Mouse (Mus musculus) spleen, adult 12 weeks (tissue): Measurements from ENCODE around the gene Tstd1.

Experiments
- DNase-seq: peaks from one replicate; pipeline ENCODE4 v3.0.0; 2022; ENCODE audit warnings: low spot score

Gene Tstd1

DNA sequence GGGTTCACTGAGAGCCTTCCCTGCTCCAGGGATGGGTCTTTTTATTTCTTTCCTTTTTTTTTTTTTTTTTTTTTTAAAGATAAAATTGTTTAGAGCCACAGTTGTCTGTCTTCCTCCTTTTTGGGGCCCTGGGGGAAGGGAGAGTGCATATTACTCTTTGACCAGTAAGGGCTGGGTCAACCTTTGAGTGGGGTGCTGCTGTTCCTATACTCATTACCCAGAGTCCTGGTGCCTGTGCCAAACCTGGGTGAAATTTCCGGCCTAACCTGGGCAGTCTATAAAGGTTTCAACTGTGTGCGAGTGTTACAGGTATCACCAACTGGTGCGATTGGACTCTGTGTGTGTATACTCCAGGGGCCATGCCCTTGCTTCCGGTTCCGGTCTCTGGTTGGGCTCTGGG lies at the start of gene Tstd1:
TSS of gene Tstd1 (plus strand) at position 213 of the 400 bp plus-strand sequence.
- no peak for DNase-seq

DNA sequence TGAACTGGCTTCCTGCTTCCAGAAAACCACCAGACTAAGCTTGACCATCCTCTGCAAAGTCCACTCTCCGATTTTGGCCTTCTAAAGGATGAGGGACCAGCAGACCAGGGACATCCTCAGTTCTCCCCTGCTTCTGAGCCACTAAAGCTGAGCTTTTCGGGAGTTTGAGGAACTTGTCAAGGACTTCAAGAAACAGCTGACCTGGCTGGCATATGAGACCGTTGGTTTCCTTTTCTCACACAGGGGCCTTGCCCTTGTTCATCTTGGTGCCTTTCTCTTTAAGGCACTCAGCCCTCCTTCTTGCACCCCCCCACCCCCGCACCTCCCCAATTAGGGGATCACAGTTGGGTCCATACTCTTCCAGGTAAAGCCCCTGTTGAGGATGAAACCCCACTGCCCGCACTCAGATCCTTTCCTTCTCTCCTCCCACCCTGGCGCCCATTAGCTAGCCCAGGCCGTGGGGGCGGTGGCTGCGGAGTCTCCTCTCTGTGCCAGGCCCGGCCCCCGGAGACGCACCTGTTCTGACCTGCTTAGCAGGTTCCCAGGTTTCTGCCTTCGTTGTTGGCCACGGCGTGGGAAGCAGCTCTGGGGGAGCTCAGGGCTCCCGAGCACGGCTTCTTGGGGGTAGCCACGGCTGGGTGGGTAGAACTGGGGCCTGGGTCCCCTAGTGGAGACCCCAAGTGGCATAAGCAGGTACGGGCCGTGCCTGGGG lies 48.7 kb upstream of the Tstd1 start, which contains the start of gene Nectin4:
TSS of gene Nectin4 (plus strand) at position 255 of the 712 bp plus-strand sequence.
- no peak for DNase-seq

DNA sequence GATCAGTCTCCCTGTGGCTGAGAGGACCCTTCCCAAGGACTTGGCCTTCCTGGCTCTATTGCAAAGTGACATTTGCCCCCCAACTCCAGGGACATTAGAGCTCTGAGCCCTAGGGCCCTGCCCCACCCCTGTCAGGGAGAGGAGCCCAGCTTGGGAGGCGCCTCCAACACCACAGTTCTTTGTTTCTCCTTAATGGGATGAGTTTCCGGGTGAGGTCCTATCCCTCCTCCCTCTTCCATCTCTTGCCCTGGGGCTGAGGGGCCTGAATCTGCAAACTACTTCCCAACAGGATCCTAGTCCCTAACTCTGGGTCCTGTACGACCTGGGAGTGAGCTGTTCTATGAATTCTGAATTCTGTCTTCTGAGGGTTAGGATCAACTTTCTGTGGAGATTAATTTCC lies 45.8 kb upstream of the Tstd1 start:
- no peak for DNase-seq

DNA sequence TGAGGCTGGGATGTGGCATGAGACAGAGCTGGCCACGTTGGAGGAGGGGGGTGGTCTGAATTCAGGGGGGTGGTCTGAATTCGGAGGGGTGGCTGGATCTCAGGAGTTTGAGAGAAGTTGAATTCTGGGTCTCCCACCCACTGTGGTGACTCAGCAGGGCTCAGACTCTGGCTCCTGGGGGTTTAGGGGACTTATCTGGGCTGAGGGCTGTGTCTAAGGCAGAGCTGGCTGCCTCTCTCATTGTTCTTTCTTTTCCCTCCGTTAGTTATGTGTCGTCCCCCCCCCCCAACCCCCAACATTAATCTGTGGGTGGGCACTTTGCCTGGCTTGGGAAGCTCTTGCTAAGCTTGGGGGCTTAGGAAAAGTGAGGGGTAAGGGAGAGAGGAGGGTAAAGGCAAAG lies 44.7 kb upstream of the Tstd1 start:
- DNase-seq, result no peak

DNA sequence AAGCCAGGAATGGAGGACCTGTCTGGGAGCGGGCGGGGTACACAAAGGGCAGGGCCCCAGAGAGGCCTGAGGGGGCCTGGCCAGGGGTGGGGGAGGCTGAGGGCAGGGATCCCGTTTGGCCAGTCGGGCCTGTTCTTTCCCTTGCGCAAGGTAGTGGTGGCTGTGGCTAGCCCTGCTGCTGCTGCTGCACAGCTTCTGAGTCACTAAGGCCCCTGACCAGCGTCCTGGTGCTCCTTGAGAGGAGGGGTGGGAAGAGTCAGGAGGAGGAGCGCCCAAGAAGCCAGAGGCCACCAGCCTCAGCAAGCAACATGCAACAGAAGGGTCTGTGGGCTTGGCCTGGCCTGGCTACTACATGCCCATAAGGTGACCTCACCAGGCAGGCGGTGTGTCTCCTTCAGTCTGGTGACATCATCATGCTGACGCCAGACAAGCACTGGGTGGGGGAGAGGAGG lies 43.0 kb upstream of the Tstd1 start:
- no peak for DNase-seq

DNA sequence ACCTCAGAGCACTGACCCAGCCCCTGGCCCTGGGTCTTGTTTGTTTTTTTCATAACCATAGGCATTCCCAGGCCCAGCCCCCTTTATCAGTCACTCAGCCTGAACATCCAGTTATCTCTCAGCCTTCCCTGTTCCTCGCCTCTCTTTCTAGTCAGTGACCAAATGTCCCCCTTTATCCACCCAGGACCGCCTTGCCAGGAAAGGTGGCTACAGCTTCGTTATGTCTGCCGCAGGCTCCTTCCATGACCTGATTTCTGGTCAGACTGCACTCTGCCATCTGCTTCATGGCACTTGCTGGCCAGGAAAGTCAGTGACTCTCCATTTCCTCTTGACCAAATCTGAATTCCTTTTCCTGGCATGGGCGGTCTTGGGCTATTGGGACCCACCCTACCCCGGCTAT lies 40.4 kb upstream of the Tstd1 start:
- DNase-seq, result no peak

DNA sequence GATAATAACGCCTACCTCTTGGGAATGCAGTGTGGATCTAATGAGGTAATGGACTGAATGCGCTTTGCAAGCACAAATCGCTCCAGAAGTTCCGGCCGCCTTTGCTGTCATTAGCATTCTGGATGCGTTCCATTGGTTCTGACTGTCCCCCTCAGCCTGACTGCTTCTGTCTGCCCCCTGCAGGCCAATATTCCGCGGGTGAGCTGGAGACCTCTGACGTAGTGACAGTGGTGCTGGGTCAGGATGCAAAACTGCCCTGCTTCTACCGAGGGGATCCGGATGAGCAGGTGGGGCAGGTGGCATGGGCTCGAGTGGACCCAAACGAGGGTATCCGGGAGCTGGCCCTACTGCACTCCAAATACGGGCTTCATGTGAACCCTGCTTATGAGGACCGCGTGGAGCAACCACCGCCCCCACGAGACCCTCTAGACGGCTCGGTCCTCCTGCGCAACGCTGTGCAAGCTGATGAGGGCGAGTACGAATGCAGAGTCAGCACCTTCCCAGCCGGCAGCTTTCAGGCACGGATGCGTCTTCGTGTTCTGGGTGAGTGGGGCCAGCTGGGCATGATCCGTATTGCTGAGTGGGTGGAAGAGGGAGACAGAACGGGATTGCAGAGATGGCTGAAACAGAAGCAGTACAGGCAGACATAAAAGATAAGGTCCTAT lies 38.6 kb upstream of the Tstd1 start:
- DNase-seq, result peak; percentile 60

DNA sequence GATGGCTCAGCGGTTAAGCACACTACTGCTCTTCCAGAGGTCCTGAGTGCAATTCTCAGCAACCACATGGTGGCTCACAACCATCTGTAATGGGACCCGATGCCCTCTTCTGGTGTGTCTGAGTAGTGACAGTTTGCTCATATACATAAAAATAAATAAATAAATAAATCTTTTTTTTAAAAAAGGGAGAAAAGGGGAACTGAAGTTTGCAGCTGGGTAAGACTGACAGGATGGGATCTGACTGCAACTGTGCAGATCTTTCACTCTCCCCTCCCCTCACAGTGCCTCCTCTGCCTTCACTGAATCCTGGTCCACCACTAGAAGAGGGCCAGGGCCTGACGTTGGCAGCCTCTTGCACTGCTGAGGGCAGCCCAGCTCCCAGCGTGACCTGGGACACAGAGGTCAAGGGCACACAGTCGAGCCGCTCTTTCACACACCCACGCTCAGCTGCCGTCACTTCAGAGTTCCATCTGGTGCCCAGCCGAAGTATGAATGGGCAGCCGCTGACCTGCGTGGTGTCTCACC lies 36.5 kb upstream of the Tstd1 start:
- DNase-seq, result no peak

DNA sequence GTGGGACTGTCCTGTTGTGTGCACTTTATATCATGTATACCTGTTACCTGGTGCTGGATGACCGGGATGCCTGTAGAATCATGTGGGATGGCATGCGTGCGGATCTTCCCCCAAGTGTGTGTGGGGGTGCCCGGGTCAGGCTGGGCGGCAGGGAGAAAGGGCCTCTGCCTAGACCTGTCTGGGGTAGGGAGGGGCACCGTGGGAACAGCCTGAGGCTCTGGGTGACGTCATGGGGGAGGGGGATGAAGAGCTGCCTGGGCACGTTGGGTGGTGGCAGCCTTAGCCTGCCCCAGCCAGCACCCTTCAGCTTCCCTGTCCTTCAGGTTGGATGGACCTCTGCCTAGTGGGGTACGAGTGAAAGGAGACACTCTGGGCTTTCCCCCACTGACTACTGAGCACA lies 34.3 kb upstream of the Tstd1 start:
- no peak for DNase-seq

DNA sequence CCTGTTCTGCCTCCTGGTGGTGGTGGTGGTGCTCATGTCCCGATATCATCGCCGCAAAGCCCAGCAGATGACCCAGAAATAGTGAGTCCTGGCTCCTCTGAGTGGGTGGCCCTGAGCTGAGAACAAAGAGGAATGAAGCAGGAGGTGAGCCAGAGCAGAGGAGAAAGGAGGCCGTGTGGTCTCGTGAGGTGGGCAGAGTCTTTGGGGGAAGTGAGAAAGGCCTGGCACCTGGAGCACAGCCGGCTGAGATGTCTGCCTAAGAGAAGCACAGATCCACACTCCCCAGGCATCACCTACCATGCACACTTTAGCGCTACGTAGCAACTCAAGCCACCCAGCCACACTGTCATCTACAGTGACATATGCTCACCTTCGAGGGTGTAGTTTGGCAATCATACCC lies 33.5 kb upstream of the Tstd1 start:
- DNase-seq, result no peak

DNA sequence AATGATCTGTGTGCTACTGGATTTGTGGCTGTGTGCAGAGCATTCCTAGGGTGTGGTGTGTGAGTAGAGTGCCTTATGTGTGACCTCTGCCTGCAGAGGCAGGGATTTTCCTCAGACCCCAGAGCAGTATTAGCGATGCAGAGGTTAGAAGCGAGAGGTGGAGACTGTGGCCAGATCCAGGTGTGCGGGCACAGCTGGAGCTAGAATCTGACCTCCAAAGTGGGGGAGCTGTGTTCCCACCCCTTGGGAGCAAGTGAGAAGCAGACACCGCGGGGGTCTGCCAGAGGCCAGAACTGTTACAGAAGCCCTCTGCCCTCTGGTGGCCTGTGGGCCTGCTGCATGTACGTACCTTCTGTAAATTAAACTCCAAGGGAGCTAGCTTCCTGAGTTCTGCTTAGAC lies 31.6 kb upstream of the Tstd1 start:
- no peak for DNase-seq

DNA sequence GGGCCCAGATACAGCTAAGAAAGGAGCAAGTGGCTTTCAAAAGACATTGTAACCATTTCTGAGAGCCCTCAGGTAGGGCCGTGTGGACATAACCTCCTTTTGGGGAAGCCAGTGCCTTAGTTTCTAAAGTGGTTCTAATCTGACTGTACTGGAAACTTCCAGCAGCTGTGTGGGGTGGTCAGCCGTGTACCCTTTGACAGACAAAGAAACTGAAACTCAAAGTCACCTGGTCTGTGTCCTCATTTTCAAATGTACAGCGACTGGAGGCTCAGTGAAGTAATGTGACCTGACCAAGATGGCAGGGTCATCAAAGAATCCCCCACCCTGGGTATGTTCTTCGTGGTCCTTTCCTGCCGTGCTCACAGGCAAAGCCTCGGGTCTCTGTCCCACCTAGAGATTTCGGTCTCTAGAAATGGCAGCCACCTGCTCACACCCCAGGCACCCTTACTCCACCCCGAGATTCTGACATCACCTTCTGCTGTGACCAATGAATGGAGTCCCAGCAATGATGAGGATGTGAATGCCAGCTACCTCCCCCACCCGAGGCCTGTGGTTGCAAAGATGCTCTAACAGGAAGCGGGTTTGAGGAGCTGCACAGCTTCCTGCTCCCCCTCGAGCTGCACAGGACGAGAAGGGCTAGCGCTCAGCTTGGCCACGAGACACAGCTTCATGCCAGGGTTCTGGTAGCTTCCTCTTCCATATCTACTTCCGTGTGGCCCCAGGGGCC lies 30.1 kb upstream of the Tstd1 start, which contains the start of gene Arhgap30:
TSS of gene Arhgap30 (plus strand) at position 579 of the 727 bp plus-strand sequence.
- peak; percentile 78 for DNase-seq

DNA sequence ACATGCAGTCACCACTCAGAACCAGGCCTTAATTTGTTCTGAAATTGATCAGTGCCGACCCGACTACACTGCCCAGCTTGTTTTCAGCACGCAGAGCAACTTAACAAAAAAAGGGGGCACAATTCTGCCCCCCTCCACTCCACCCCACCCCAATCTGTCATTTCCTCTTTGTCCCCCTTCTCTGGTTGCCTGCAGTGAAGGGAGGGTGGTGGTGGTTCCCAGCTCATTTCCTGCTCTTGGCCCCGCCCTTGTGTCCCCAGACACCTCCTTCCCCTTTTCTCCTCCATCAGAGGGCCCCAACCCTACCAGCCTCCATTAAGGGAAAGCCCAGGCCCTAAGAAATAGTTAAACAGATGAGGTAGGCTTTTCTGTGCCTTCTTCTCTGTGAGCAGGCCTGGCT lies 28.6 kb upstream of the Tstd1 start:
- DNase-seq, result peak; percentile 54

DNA sequence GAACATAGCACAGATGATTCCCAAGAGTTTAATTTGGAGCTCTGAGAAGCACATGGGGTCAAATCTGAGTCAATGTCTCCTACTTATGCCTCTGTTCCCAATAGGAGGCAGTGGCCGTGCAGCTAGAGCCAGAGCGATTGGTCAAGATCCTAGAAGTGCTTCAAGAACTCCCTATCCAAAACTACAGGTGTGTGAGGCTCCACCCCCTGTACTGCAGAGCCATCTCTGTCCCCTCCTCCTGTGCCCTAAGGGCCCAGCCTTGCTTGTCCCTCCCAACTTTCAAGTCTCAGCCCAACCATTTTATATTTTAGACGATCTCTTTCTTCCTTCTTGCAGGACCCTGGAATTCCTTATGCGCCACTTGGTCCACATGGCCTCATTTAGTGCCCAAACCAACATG lies 16.9 kb upstream of the Tstd1 start:
- no peak for DNase-seq

DNA sequence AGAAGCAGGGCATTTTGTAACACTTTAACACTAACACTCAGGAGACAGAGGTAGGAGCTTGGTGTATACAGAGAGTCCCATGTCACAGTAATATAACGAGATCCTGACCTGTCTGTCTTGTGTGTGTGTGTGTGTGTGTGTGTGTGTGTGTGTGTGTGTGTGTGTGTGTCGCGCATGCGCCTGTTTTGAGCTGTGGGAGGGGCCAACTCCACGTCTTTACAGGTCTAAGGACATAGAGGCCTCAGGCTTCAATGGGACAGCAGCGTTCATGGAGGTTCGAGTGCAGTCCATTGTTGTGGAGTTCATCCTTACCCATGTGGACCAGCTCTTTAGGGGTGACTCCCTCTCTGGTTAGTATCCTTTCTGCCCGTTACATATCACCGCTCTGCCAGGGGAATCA lies 15.7 kb upstream of the Tstd1 start:
- no peak for DNase-seq

DNA sequence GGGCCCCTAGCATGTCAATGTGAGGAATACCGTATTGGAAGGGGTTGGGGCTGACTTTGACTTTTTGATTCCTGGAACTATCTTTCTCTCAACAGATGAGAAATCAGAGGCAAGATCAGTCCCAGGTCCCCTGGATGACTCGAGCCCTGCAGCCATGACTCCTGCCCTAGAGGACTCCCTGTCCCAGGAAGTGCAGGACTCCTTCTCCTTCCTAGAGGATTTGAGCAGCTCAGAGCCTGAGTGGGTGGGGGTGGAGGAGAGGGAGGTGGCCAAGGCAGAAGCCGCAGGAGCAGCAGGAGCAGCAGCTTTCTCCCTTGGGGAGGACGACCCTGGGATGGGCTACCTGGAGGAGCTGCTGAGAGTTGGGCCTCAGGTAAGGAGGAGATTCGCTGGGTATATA lies 11.4 kb upstream of the Tstd1 start:
- DNase-seq, result no peak

DNA sequence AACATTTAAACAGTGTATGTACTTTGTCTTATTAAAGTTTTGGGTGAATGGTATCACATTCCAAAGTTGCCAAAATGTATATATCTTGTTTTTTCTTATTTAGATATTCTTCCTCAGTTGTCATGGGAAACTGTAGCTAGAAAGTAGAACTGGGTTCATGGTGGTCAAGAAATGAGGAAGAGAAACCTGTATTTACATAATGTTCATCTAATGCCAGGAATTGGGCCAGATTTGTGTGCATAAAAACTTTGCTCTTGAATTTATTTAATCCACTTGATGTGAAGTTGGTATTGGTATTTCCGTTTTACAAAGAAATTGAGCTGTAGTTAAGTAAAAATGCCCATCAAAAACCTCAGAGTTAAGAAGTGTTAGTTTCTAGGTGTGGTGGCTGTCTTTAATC lies 8.4 kb upstream of the Tstd1 start:
- DNase-seq, result no peak

DNA sequence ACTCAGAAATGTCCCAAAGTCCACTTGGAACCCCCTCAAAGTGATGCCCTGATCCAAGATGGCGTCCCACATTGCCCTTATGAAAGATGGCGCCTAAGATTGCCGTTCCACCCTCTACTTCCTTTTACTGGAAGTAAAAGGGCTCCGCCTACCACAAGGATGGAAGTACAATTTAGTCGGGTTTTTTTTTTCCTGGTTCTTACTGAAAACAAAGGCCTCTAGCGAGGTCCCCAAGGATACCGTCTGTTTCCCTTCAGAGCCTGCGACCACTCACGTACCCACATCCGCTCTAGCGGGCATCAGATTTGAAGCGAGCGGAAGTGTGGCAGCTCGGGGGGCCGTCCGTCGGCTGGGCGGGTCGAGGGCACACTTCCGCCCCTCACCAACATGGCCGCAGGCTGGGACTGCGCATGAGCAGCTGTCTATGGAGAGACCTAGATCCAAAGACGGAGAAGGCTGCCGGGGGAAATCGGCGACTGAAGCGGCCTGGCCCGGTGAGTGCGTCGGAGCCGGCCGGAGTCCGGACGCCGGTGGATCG lies 7.7 kb upstream of the Tstd1 start, which contains the start of gene Usf1:
TSS of gene Usf1 (plus strand) at position 367 of the 538 bp plus-strand sequence.
- peak; percentile 89 for DNase-seq

DNA sequence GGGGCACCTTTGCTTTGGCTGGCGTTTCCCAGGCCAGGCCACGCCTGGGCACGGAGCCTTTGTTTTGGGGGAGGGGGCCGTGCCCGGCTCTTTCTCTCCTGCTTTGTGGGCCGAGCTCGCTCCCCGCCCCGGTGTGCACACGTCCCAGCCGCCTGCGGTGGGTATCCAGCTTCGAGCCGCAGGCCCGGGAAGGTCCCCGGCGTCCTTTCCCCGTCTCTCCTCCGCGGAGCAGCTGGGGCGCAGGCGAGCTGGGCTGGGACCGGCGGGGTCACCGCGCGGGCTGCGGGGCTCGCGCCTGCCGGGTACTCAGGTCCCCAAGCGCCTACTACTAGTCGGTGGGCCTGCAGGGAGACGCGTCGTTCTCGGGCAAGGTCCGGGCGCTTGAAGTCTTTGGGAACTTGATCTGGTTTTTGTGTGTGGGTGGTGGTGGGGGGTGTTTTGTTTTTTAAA lies 7.2 kb upstream of the Tstd1 start:
- DNase-seq, result no peak

DNA sequence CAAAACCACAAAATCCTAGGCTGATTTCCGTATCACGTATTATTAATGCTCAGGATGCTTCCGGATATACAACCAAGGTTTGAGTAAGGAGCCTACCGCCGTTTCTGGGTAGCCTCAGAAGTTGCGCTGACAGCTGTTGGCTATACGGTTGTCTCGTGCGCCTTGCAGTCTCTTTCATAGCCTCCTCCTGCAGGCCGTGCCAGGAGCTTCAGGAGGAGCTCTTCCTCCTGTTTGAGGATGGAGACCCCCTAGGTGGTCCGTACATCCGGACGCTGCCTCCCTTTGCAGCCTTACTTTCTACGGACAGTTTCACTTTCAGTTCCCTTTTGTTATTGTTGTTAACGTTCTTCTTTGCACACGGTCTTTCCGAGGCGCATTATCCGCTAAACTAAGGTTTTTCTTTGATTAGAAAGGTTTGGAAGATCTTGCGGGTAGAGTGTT lies 6.7 kb upstream of the Tstd1 start:
- peak; percentile 37 for DNase-seq

DNA sequence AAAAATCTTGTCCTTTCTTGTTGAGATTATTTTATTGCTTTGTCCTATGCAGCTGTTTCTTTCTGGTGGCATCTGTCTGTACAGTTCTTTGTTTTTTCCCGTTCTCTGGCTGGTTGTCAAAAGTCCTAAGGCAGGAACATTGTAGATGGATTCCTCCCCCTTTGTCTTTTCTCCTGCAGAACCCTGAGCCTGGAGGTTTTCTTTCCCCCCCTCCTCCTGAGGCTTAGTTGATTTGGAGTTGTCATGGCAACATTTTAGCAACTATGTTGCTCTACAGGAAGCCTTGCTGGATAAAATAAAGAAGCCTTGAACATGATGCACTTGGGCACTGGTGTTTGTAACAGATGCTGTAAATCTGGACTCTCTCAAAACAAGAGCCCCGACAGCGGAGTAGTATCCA lies 6.2 kb upstream of the Tstd1 start:
- DNase-seq, result no peak

DNA sequence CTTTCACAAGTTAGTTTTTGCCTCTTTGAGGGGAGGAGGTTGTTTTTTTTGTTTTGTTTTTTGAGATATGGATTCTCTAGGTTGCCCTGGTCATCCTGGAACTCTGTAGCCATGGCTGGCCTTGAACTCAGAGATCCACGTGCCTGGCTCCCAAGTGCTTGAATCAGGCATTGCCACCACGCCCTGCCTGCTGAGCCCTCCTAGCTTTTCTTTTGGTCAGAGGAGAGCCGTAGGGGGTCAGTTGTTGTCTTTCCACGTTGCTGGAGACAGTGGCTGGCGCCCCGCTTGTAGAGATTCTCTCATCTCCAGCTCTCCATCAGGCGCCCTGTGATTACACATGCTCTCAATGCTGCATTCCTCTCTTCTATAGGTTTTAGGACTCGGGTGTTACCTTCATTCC lies 5.1 kb upstream of the Tstd1 start:
- no peak for DNase-seq
